Mouse (Mus musculus) MEL (cell line): ENCODE measurements around the gene Selplg. TPM values are rescaled to one million over a fixed set of nuclear protein-coding genes. Genes with fewer than 3 reads are reported as not detected.

ENCODE experiments used
- DNase-seq: peaks from one replicate; pipeline ENCODE4 v3.0.0; 2011; ENCODE audit warnings: low read depth, low spot score
- H3K27ac ChIP-seq: 2 replicates; pipeline ENCODE4 v1.5.1; 2012; ENCODE audit warnings: low read depth, mild to moderate bottlenecking, control low read depth, low read length, moderate library complexity; ENCODE audit not compliant: control insufficient read depth
- H3K27me3 ChIP-seq, 2 experiments: fragments of 150-350 bp in 1 of 2; sonication (generic) in 1 of 2; 2 replicates each; pipeline ENCODE4 v1.6.1; 2012; ENCODE audit warnings: low read length in 2 of 2, mild to moderate bottlenecking in 2 of 2, improper control_type of control experiment in 1 of 2, moderate library complexity in 1 of 2; ENCODE audit not compliant: insufficient read depth in 2 of 2, control insufficient read depth in 1 of 2
- H3K36me3 ChIP-seq, 2 experiments: 2 replicates each; pipeline ENCODE4 v1.6.1; 2012 to 2014; ENCODE audit warnings: low read length in 2 of 2, improper control_type of control experiment in 1 of 2, inconsistent platforms in 1 of 2, mild to moderate bottlenecking in 1 of 2; ENCODE audit not compliant: insufficient read depth in 2 of 2, control insufficient read depth in 1 of 2
- H3K4me1 ChIP-seq, 2 experiments: fragments of 150-350 bp in 1 of 2; sonication (generic) in 1 of 2; 2 replicates each; pipeline ENCODE4 v1.6.1; 2012; ENCODE audit warnings: low read length in 2 of 2, improper control_type of control experiment in 1 of 2, mild to moderate bottlenecking in 1 of 2; ENCODE audit not compliant: insufficient read depth in 2 of 2, control insufficient read depth in 1 of 2
- H3K4me3 ChIP-seq, 2 experiments: fragments of 150-350 bp in 1 of 2; sonication (generic) in 1 of 2; 2 replicates each; pipeline ENCODE4 v1.5.1; 2012; ENCODE audit warnings: low read depth in 2 of 2, low read length in 2 of 2, mild to moderate bottlenecking in 2 of 2, moderate library complexity in 2 of 2, control low read depth in 1 of 2, improper control_type of control experiment in 1 of 2; ENCODE audit not compliant: control insufficient read depth in 1 of 2, insufficient read depth in 1 of 2
- H3K79me2 ChIP-seq: 2 replicates; pipeline ENCODE4 v1.6.1; 2012; ENCODE audit warnings: mild to moderate bottlenecking, low read length, moderate library complexity; ENCODE audit not compliant: control insufficient read depth, poor library complexity, insufficient read depth
- H3K9ac ChIP-seq: 2 replicates; pipeline ENCODE4 v1.6.1; 2012; ENCODE audit warnings: low read depth, mild to moderate bottlenecking, control low read depth, low read length, moderate library complexity; ENCODE audit not compliant: control insufficient read depth, poor library complexity, severe bottlenecking
- H3K9me3 ChIP-seq: fragments of 150-350 bp; sonication (generic); replicated peaks from 2 replicates; pipeline ENCODE4 v1.6.1; 2012; ENCODE audit warnings: mild to moderate bottlenecking, low read length, improper control_type of control experiment, moderate library complexity; ENCODE audit not compliant: insufficient read depth
- E2F4 ChIP-seq: IDR thresholded peaks from 2 replicates; pipeline ENCODE4 v1.6.1; 2011; ENCODE audit warnings: low read depth, low read length, improper control_type of control experiment, borderline replicate concordance
- ELF1 ChIP-seq: IDR thresholded peaks from 2 replicates; pipeline ENCODE4 v1.6.1; 2014; ENCODE audit warnings: low read depth, mild to moderate bottlenecking, inconsistent platforms, low read length, improper control_type of control experiment, moderate library complexity
- EP300 ChIP-seq, 2 experiments: IDR thresholded peaks; 2 replicates each; pipeline ENCODE4 v1.6.1; 2011; ENCODE audit warnings: improper control_type of control experiment in 2 of 2, low read length in 2 of 2, low read depth in 1 of 2, mild to moderate bottlenecking in 1 of 2
- ETS1 ChIP-seq: IDR thresholded peaks from 2 replicates; pipeline ENCODE4 v1.6.1; 2012; ENCODE audit warnings: low read depth, mild to moderate bottlenecking, inconsistent platforms, low read length, improper control_type of control experiment, moderate library complexity
- GABPA ChIP-seq: IDR thresholded peaks from 2 replicates; pipeline ENCODE4 v1.6.1; 2012; ENCODE audit warnings: low read depth, mild to moderate bottlenecking, inconsistent platforms, low read length, improper control_type of control experiment, moderate library complexity
- KAT2A ChIP-seq: conservative IDR thresholded peaks from 2 replicates; pipeline ENCODE4 v1.6.1; 2012; ENCODE audit warnings: low read depth, low read length, improper control_type of control experiment, inconsistent platforms
- MAFK ChIP-seq: IDR thresholded peaks from 2 replicates; pipeline ENCODE4 v1.6.1; 2011; ENCODE audit warnings: low read depth, mild to moderate bottlenecking, low read length, improper control_type of control experiment, borderline replicate concordance
- MEF2A ChIP-seq: IDR thresholded peaks from 2 replicates; pipeline ENCODE4 v1.6.1; 2014; ENCODE audit warnings: low read depth, mild to moderate bottlenecking, inconsistent platforms, low read length, improper control_type of control experiment; ENCODE audit not compliant: poor library complexity, insufficient replicate concordance, severe bottlenecking; ENCODE audit errors: extremely low read depth
- NELFE ChIP-seq: IDR thresholded peaks from 2 replicates; pipeline ENCODE4 v1.6.1; 2011; ENCODE audit warnings: low read depth, low read length, improper control_type of control experiment
- NRF1 ChIP-seq: IDR thresholded peaks from 2 replicates; pipeline ENCODE4 v1.6.1; 2014; ENCODE audit warnings: low read depth, mild to moderate bottlenecking, inconsistent platforms, low read length, improper control_type of control experiment, moderate library complexity; ENCODE audit not compliant: poor library complexity, insufficient read depth, severe bottlenecking
- POLR2A ChIP-seq, 2 experiments: IDR thresholded peaks; 2 replicates each; pipeline ENCODE4 v1.6.1; 2011 to 2012; ENCODE audit warnings: low read length in 2 of 2, mild to moderate bottlenecking in 2 of 2, control low read depth in 1 of 2, improper control_type of control experiment in 1 of 2, low read depth in 1 of 2, moderate library complexity in 1 of 2; ENCODE audit not compliant: control insufficient read depth in 1 of 2, insufficient read depth in 1 of 2, poor library complexity in 1 of 2
- POLR2AphosphoS5 ChIP-seq: IDR thresholded peaks from 2 replicates; pipeline ENCODE4 v1.6.1; 2012; ENCODE audit warnings: low read depth, borderline replicate concordance, mild to moderate bottlenecking, inconsistent platforms, low read length, moderate library complexity, mixed read lengths
- RCOR1 ChIP-seq: IDR thresholded peaks from 2 replicates; pipeline ENCODE4 v1.6.1; 2012; ENCODE audit warnings: low read depth, mild to moderate bottlenecking, inconsistent platforms, low read length, improper control_type of control experiment
- SIN3A ChIP-seq: IDR thresholded peaks from 2 replicates; pipeline ENCODE4 v1.6.1; 2012; ENCODE audit warnings: low read length, improper control_type of control experiment, inconsistent platforms
- TAL1 ChIP-seq: IDR thresholded peaks from 2 replicates; pipeline ENCODE4 v1.6.1; 2012; ENCODE audit warnings: mild to moderate bottlenecking, inconsistent platforms, low read length, moderate library complexity, mixed read lengths
- UBTF ChIP-seq: IDR thresholded peaks from 2 replicates; pipeline ENCODE4 v1.6.1; 2012; ENCODE audit warnings: low read depth, mild to moderate bottlenecking, inconsistent platforms, low read length, improper control_type of control experiment, moderate library complexity, borderline replicate concordance; ENCODE audit not compliant: insufficient read depth
- ZC3H11A ChIP-seq: IDR thresholded peaks from 2 replicates; pipeline ENCODE4 v1.6.1; 2012; ENCODE audit warnings: low read depth, mild to moderate bottlenecking, inconsistent platforms, low read length, improper control_type of control experiment
- ZKSCAN1 ChIP-seq: IDR thresholded peaks from 2 replicates; pipeline ENCODE4 v1.6.1; 2012; ENCODE audit warnings: low read depth, mild to moderate bottlenecking, inconsistent platforms, low read length, improper control_type of control experiment, moderate library complexity
- ZNF384 ChIP-seq: IDR thresholded peaks from 2 replicates; pipeline ENCODE4 v1.6.1; 2012; ENCODE audit warnings: low read depth, mild to moderate bottlenecking, inconsistent platforms, low read length, improper control_type of control experiment
- polyA plus RNA-seq, 2 experiments: library from polyadenylated mRNA; stranded (reverse) in 1 of 2; unstranded in 1 of 2; fragments of >175 nt in 1 of 2; fragments of >200 nt in 1 of 2; gene quantifications; 2 replicates each; pipeline versions ENCODE4 v1.2.1 to v1.2.4; 2012; ENCODE audit warnings: low replicate concordance in 2 of 2, low read depth in 1 of 2; ENCODE audit not compliant: insufficient read length in 2 of 2, insufficient read depth in 1 of 2, missing spikeins in 1 of 2
- total RNA-seq: library from RNA; depleted of rRNA; stranded (reverse); fragments of 300-350 nt; gene quantifications from 2 replicates; pipeline ENCODE4 v1.2.3, GENCODE M21; 2012; rRNA removed

The Selplg gene
- total and polyA plus RNA-seq, 3 experiments: 24.2 to 48.2 TPM; not detected in 1

- TF ChIP-seq GABPA (no peak), POLR2AphosphoS5 (no peak), SIN3A (peak; percentile 75; the same call in 1 of the 2 replicates), ZNF384 (no peak), E2F4 (no peak), NRF1 (peak; percentile 46; the same call in 1 of the 2 replicates), NELFE (peak; percentile 68), UBTF (no peak), KAT2A (peak; percentile 69), RCOR1 (0 out of 2 replicates have a peak, but pooled peaks have one; percentile 15), EP300 (IDR thresholded peaks at IDR 0.05; ENCODE audit: low read depth in 1 of 2, low read length in 2 of 2) (no peak), ZC3H11A (no peak), MEF2A (no peak)
Observed at GRCm38 (mm10) chr5:113771213-113772162, 61.0 kb downstream of the Selplg start (continued).

- Histone ChIP-seq H3K4me1 (peaks cover 0 to 6% of the 10 kb centered on the region in 2 experiments; a peak in 2 of 4 replicates), H3K27me3 (no peaks in the 10 kb centered on the region), H3K9ac (no peak overlapping the region), H3K27ac (no peak overlapping the region), H3K36me3 (peaks cover 3 to 8% of the 10 kb centered on the region in 2 experiments; a peak in 3 of 4 replicates), H3K79me2 (peaks cover 74% of the 10 kb centered on the region), H3K9me3 (no peaks in the 10 kb centered on the region), H3K4me3 (no peak overlapping the region)
- no peak for DNase-seq
- no peak for TF ChIP-seq TAL1
- TF ChIP-seq EP300 (IDR thresholded peaks at IDR 0.05; ENCODE audit: low read depth in 1 of 2, low read length in 2 of 2): no peak
- TF ChIP-seq MEF2A: no peak
- TF ChIP-seq ZKSCAN1: no peak
- no peak for TF ChIP-seq GABPA
- TF ChIP-seq POLR2A (IDR thresholded peaks at IDR 0.05; ENCODE audit: control insufficient read depth in 1 of 2, insufficient read depth in 1 of 2, low read depth in 1 of 2, low read length in 2 of 2, poor library complexity in 1 of 2): no peak
- no peak for TF ChIP-seq MAFK
- no peak for TF ChIP-seq ETS1
- TF ChIP-seq ELF1: no peak
- no peak for TF ChIP-seq ZC3H11A
Observed at GRCm38 (mm10) chr5:113768806-113769205, 63.6 kb downstream of the Selplg start.

Other genes starting within 250 kb of the Selplg start
- gene Cmklr1, start 182.2 kb downstream of the Selplg start, total RNA-seq: not detected in 2 replicates
- not detected for gene Cmklr1, start 182.2 kb downstream of the Selplg start, polyA plus RNA-seq
- gene 1700069L16Rik, start 107.9 kb downstream of the Selplg start, total RNA-seq: not detected in 2 replicates
- not detected for gene 1700069L16Rik, start 107.9 kb downstream of the Selplg start, polyA plus RNA-seq
- gene Ficd, start 96.8 kb downstream of the Selplg start, total RNA-seq: 1.8 and 2.5 TPM in 2 replicates
- gene Ficd, start 96.8 kb downstream of the Selplg start, polyA plus RNA-seq: 1 to 10 TPM in 1 of 2 experiments, not detected in 1; 2.7 TPM
- gene Sart3, start 60.1 kb downstream of the Selplg start, total RNA-seq: 38.5 and 41.4 TPM in 2 replicates
- 10 to 100 TPM in 1 of 2 experiments, not detected in 1; 74.4 TPM for gene Sart3, start 60.1 kb downstream of the Selplg start, polyA plus RNA-seq
- 84.1 and 95.7 TPM in 2 replicates for gene Iscu, start 59.9 kb downstream of the Selplg start, total RNA-seq
- gene Iscu, start 59.9 kb downstream of the Selplg start, polyA plus RNA-seq: 100 to 1,000 TPM in 1 of 2 experiments, not detected in 1; 150 TPM
- not detected in 2 replicates for gene Tmem119, start 32.1 kb downstream of the Selplg start, total RNA-seq
- gene Tmem119, start 32.1 kb downstream of the Selplg start, polyA plus RNA-seq: under 1 TPM in 1 of 2 experiments, not detected in 1; 0.13 TPM
- gene Coro1c, start 76.1 kb upstream of the Selplg start, total RNA-seq: 103 TPM in 2 replicates
- gene Coro1c, start 76.1 kb upstream of the Selplg start, polyA plus RNA-seq: 100 to 1,000 TPM in 1 of 2 experiments, 10 to 100 TPM in 1; 77.3 to 158 TPM
- 2.3 and 4.0 TPM in 2 replicates for gene Ssh1, start 161.2 kb upstream of the Selplg start, total RNA-seq
- 1 to 10 TPM in 1 of 2 experiments, not detected in 1; 6.8 TPM for gene Ssh1, start 161.2 kb upstream of the Selplg start, polyA plus RNA-seq
- not detected in 2 replicates for gene Dao, start 171.1 kb upstream of the Selplg start, total RNA-seq
- gene Dao, start 171.1 kb upstream of the Selplg start, polyA plus RNA-seq: under 1 TPM in 1 of 2 experiments, not detected in 1; 0.04 TPM
- 11.9 and 12.8 TPM in 2 replicates for gene Usp30, start 232.8 kb upstream of the Selplg start, total RNA-seq
- 10 to 100 TPM in 1 of 2 experiments, not detected in 1; 21.1 TPM for gene Usp30, start 232.8 kb upstream of the Selplg start, polyA plus RNA-seq